Mouse (Mus musculus): Measurements from ENCODE around the gene Akt3. TPM values are rescaled to one million over a fixed set of nuclear protein-coding genes. Genes with fewer than 3 reads are reported as not detected.

Gene Akt3
- total RNA-seq, 2 experiments from 2014 or later, result 211 to 227 TPM

Other genes starting within 250 kb of the Akt3 start
- gene Zbtb18, start 184.1 kb upstream of the Akt3 start, total RNA-seq (2021), result 100 to 1,000 TPM; 359 to 413 TPM